Mouse (Mus musculus) adrenal gland, postnatal 0 days (tissue): ENCODE measurements around the gene Esyt1. TPM values are rescaled to one million over a fixed set of nuclear protein-coding genes. Genes with fewer than 3 reads are reported as not detected.

Experiments
- microRNA-seq: library from miRNA; unstranded; fragments of <30 nt; microRNA quantifications from one replicate; pipeline ENCODE4, GENCODE M21; 2016; ENCODE audit warnings: borderline replicate concordance; ENCODE audit not compliant: insufficient number of aligned reads
- polyA plus RNA-seq: library from polyadenylated mRNA; unstranded; fragments of >200 nt; fragmentation: Nextera tagmentation; extraction: Ambion mirVana; gene quantifications from 2 replicates; pipeline ENCODE4 v1.2.1, GENCODE M21; 2015

The Esyt1 gene
- polyA plus RNA-seq: 18.3 and 25.7 TPM in 2 replicates

DNA sequence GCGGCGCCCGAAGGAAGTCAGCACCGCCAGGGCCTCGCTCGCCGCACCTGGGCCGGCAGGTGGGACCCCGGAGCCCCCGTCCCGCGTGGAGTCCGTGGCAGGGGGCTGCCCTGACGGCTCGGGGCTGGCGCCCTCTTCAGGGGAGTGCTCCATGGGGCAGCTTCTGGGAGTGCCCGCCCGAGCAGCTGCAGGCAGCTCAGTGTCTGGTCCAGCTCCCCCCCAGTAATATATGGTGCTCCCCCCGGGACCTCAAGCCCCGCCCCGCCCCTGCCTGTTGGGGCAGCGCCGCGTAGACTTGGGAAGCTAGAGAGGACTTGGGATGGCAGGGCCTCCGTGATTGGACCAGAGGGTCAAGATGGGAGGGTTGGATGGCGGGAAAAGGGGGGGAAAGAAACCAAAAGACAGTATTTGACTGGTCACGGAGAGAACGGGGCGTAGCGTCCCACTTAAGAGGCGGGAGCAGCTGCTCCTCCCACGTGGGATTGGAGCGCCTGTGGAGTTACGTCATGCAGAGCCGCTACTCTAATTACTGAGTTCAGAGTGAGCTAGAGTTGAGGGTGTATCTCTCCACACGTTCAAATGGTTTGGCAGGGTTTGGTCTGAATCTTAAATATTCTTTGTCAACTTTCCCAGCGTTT is at the start of gene Esyt1:
Gene Esyt1 (minus strand): TSS at position 201 of the 638 bp plus-strand sequence.

DNA sequence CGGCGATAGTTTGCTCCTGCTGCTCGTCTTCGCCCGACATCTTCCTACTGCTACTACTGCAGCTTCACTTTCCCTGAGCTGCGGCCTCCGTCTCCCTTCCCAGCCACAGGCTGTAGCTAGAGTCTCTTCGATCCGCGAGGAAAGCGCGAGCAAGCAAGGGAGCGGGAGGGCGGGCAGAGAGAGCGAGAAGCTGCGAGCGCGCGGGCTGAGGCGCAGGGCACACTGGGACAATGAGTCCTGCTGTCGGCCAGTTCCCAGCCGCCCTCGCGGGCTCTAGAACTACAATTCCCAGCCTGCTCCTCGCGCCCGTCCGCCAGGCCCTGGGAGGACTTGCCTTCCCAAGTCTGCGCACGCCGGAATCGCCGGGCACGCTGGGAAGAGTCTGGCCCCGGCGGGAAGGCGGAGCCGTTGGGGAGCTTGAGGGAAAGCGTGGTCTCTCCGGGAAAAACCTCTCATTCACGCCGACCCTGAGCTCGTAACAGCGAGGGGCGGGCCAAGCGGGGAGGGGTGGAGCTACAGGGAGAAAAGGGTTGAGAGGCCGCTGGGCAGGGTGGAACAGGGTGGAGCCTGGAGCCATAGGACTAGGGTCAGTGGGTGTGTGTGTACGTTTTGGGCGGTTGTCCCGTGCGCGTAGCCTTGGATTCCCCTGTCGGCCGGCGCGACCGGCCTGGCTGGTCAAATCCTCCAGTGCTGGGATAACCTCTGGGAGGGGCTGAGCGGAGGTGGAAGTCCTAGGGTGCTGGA is 40.3 kb upstream of the Esyt1 start, which contains the start of gene Pa2g4:
Gene Pa2g4 (minus strand): TSS at position 200 of the 744 bp plus-strand sequence.

DNA sequence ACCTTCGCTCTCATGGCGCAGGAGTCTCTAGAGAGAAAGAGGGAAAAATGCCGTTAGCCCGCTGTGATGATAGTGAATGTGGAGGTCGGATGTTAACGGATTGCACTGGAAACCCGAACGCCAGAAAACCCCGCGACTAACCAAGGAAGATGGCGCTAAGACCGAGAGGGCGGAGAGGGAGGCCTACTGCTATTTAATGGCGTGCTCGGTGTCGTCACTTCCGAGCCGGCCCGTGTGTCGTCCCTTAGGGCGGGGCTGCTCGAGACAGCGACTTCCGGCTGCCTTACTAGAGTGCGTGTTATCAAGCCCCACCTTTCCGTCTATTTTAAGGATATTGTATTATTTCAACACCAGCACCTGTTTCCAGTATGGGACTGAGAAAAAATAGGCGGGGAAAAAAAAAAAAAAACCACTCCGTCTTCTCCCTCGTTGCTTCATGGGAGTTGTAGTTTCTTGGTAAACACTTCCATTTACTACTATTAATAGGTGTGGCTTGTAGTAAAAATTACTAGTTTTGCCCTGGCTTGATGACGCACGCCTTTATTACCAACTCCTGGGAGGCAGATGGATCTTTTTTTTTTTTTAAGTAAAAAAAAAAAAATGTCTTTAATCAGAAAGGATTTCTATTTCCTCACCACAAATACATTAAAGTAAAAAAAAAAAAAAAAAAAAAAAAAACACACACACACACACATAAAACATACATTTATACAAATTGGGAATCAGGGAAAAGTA is 23.4 kb upstream of the Esyt1 start, which contains the start of gene Rpl41:
Gene Rpl41 (minus strand): TSS at position 359 of the 735 bp plus-strand sequence.

DNA sequence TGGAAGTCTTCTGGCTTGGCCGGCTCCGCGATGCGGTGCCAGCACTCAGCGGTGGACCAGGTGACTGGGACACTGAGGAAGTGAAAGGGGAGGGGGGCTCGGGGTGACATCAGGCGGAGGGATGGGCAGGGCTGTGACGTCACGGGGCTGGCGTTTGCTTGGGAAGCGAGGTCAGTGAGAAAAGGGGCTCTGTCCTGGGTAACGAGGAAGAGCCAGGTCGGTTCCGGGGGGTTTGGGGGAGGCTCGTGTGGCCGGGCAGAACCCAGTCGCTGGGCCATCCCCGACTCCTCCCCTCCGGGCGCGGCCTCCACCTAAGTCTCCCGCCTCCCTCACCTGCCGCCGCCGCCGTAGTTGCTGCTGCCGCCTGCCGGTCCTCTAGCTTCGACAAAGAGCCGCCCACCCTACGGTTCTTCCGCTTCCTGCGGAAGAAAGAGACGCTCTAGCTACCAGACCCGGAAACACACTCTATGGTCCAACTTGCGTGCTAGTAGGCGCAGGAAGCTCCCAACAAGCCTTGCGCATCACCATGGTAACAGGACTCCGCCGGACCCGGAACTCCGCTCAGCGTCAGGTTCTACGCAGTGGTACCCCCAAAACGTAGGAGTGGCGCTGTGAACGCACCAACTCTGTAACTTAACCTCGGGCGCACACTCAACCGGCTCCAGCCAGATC is 21.8 kb upstream of the Esyt1 start, which contains the start of gene Zc3h10:
Gene Zc3h10 (minus strand): TSS at position 414 of the 672 bp plus-strand sequence.

DNA sequence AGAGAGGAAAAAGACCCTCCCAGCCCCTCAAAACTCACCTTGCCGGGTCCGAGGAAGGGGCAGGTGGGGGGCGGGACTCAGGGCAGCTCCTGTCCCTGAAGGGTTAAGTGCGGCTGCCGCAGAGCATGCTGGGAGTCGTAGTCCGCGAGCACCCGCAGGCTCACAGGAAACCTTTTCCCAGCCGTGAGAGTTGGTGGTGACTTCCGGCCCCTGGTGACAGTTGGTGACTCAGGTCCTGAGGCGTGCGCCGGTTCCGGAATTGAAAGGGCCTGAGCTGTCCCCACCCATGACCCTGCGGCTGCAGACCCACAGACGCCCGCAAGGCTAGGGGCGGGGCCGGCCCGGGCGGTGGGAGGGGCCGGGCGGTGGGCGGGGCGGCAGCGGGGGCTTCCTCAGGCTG is 27.1 kb downstream of the Esyt1 start, which contains the start of gene Myl6b:
Gene Myl6b (minus strand): TSS at position 96 of the 400 bp plus-strand sequence.

DNA sequence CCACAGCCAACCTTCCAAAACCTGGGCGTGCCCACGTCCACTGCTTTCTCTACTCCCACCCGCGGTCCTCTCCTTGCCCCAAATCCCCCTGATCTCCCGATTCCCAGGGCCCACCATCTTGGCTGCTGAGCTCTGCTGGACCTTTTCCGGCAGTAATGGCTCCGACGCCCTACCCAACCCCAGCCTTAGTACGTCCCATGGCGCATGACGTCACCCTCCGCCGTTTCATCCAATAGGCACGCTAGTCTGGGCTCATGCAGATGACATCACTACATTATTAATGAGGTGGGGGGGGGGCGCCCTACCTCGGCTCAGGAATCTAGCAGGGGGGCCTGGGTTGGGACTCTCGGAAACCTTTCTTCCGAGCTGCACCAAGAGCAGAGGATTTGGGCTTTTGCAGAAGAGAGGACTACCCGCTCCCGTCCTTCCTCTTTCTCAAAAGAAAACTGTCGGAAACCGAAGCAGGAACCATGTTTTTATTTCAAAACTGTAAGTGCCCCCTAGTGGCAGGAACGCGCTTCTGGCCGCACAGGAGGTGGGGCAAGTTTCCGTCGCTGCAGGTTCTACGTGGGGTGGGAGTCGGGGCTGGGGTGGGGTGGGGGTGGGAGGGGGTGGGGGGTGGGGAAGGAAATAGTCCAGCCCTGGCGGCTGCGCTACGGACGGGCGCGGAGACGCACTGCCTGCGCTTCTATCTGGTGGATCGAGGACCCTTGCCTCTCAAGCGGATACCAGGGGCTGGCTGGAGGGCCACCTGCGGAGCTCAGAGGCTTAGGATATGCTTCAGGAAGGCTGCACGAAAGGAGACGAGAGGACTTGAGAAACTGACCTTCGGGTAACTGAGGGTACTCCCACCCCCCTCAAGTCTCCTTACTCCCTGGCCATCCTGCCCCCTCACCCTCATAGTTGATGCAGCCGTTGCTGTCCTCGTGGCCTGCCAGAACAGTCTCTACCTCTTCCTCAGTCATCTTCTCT is 31.7 kb downstream of the Esyt1 start, which contains the start of gene Myl6:
Gene Myl6 (minus strand): TSS at position 451 of the 972 bp plus-strand sequence.

Small RNA genes lying within 50 kb of the gene (microRNA-seq; reads per million reads assigned to microRNA genes)
- gene Gm47275: not detected
- gene Mir6916: not detected

Other genes starting within 250 kb of the Esyt1 start
- gene Il23a, start 227.1 kb downstream of the Esyt1 start, polyA plus RNA-seq: 0.14 and 0.21 TPM in 2 replicates
- 10.9 and 16.2 TPM in 2 replicates for gene Pan2, start 222.5 kb downstream of the Esyt1 start, polyA plus RNA-seq
- gene Cnpy2, start 203.4 kb downstream of the Esyt1 start, polyA plus RNA-seq: 400 and 428 TPM in 2 replicates
- gene Cs, start 188.1 kb downstream of the Esyt1 start, polyA plus RNA-seq: 71.7 and 98.5 TPM in 2 replicates
- gene Coq10a, start 156.9 kb downstream of the Esyt1 start, polyA plus RNA-seq: 18.7 and 34.1 TPM in 2 replicates
- 6.2 and 9.2 TPM in 2 replicates for gene Ankrd52, start 148.8 kb downstream of the Esyt1 start, polyA plus RNA-seq
- gene Slc39a5, start 124.6 kb downstream of the Esyt1 start, polyA plus RNA-seq: 1.5 and 1.7 TPM in 2 replicates
- 66.1 and 77.6 TPM in 2 replicates for gene Nabp2, start 114.4 kb downstream of the Esyt1 start, polyA plus RNA-seq
- gene Rnf41, start 114.2 kb downstream of the Esyt1 start, polyA plus RNA-seq: 28.0 and 29.6 TPM in 2 replicates
- gene Smarcc2, start 66.6 kb downstream of the Esyt1 start, polyA plus RNA-seq: 49.6 and 55.3 TPM in 2 replicates
- gene Myl6, start 31.7 kb downstream of the Esyt1 start, polyA plus RNA-seq: 1,391 and 2,048 TPM in 2 replicates
- gene Myl6b, start 27.2 kb downstream of the Esyt1 start, polyA plus RNA-seq: 1.8 and 4.1 TPM in 2 replicates
- 10.9 and 12.5 TPM in 2 replicates for gene Zc3h10, start 21.9 kb upstream of the Esyt1 start, polyA plus RNA-seq
- gene Rpl41, start 23.4 kb upstream of the Esyt1 start, polyA plus RNA-seq: 3,668 and 6,742 TPM in 2 replicates
- gene Pa2g4, start 40.1 kb upstream of the Esyt1 start, polyA plus RNA-seq: 61.0 and 89.3 TPM in 2 replicates
- 2.7 and 4.1 TPM in 2 replicates for gene Erbb3, start 63.8 kb upstream of the Esyt1 start, polyA plus RNA-seq
- 691 and 706 TPM in 2 replicates for gene Rps26, start 100.9 kb upstream of the Esyt1 start, polyA plus RNA-seq
- 2.3 and 2.9 TPM in 2 replicates for gene Ikzf4, start 120.1 kb upstream of the Esyt1 start, polyA plus RNA-seq
- gene Suox, start 148.2 kb upstream of the Esyt1 start, polyA plus RNA-seq: 13.4 and 18.0 TPM in 2 replicates
- gene Rab5b, start 170.4 kb upstream of the Esyt1 start, polyA plus RNA-seq: 71.5 and 84.4 TPM in 2 replicates
- gene Pmel, start 178.3 kb upstream of the Esyt1 start, polyA plus RNA-seq: 1.2 and 1.6 TPM in 2 replicates
- 25.1 and 41.0 TPM in 2 replicates for gene Cdk2, start 179.2 kb upstream of the Esyt1 start, polyA plus RNA-seq
- 5.6 and 7.5 TPM in 2 replicates for gene Dgka, start 219.0 kb upstream of the Esyt1 start, polyA plus RNA-seq
- gene Pym1, start 222.0 kb upstream of the Esyt1 start, polyA plus RNA-seq: 27.0 and 29.1 TPM in 2 replicates